Mouse (Mus musculus): ENCODE measurements at regions not wholly inside any gene's neighbourhood (a gene's known extent, or its start where the extent isn't known, plus 50 kb on each side); places are given as distances from the start of the nearest gene placed in this dataset.

GRCm38 (mm10) chr2:9422686-9423085 lies 458.4 kb upstream of the 4930412O13Rik start:
- Histone ChIP-seq H3K9ac (ENCODE audit: low read length) (no peak overlapping the region), H3K4me1 (ENCODE audit: control insufficient read depth, insufficient read depth, low read length) (no peaks in the 10 kb centered on the region), H3K4me3 (ENCODE audit: low read depth, low read length) (no peak overlapping the region), H3K27ac (ENCODE audit: low read depth, low read length) (no peak overlapping the region), H3K4me2 (ENCODE audit: low read length) (no peak overlapping the region), H3K27me3 (replicated peaks; ENCODE audit: control insufficient read depth, insufficient read depth, low read length) (no peaks in the 10 kb centered on the region), H3K9me3 (replicated peaks; ENCODE audit: control insufficient read depth, low read length) (no peaks in the 10 kb centered on the region), H3K36me3 (ENCODE audit: control insufficient read depth, insufficient read depth, low read length) (no peaks in the 10 kb centered on the region)
- ATAC-seq (no peak), DNase-seq (ENCODE audit: low spot score) (no peak)
- WGBS = 83% methylated on average over 8 of the region's 8 CpGs

GRCm38 (mm10) chr2:9423534-9423933 lies 457.5 kb upstream of the 4930412O13Rik start:
- Histone ChIP-seq H3K27ac (ENCODE audit: low read depth, low read length) (no peak overlapping the region), H3K27me3 (replicated peaks; ENCODE audit: control insufficient read depth, insufficient read depth, low read length) (no peaks in the 10 kb centered on the region), H3K4me3 (ENCODE audit: low read depth, low read length) (no peak overlapping the region), H3K9me3 (replicated peaks; ENCODE audit: control insufficient read depth, low read length) (no peaks in the 10 kb centered on the region), H3K4me1 (ENCODE audit: control insufficient read depth, insufficient read depth, low read length) (no peaks in the 10 kb centered on the region), H3K9ac (ENCODE audit: low read length) (no peak overlapping the region), H3K36me3 (ENCODE audit: control insufficient read depth, insufficient read depth, low read length) (no peaks in the 10 kb centered on the region), H3K4me2 (ENCODE audit: low read length) (no peak overlapping the region)
- 10% methylated on average over 7 of the region's 7 CpGs for WGBS
- ATAC-seq = no peak
- DNase-seq (ENCODE audit: low spot score) = no peak

- H3K9me3 ChIP-seq (replicated peaks; ENCODE audit: control insufficient read depth, low read length) = no peaks in the 10 kb centered on the region
- H3K4me3 ChIP-seq (ENCODE audit: low read depth, low read length) = no peak overlapping the region
- no peaks in the 10 kb centered on the region for H3K36me3 ChIP-seq (ENCODE audit: control insufficient read depth, insufficient read depth, low read length)
- no peaks in the 10 kb centered on the region for H3K4me1 ChIP-seq (ENCODE audit: control insufficient read depth, insufficient read depth, low read length)
- no peaks in the 10 kb centered on the region for H3K27me3 ChIP-seq (replicated peaks; ENCODE audit: control insufficient read depth, insufficient read depth, low read length)
- ATAC-seq (0 out of 2 replicates have a peak, but pooled peaks have one; percentile 40), DNase-seq (ENCODE audit: low spot score) (peak; percentile 19)
- no peak overlapping the region for H3K9ac ChIP-seq (ENCODE audit: low read length)
- no peak overlapping the region for H3K27ac ChIP-seq (ENCODE audit: low read depth, low read length)
- no peak overlapping the region for H3K4me2 ChIP-seq (ENCODE audit: low read length)
- 30% methylated on average over 17 of the region's 17 CpGs for WGBS
Measured at GRCm38 (mm10) chr2:9433110-9433940, 447.7 kb upstream of the 4930412O13Rik start.

- WGBS = 68% methylated on average over 9 of the region's 9 CpGs
- Histone ChIP-seq H3K27me3 (replicated peaks; ENCODE audit: control insufficient read depth, insufficient read depth, low read length) (no peaks in the 10 kb centered on the region), H3K9me3 (replicated peaks; ENCODE audit: control insufficient read depth, low read length) (no peaks in the 10 kb centered on the region), H3K4me1 (ENCODE audit: control insufficient read depth, insufficient read depth, low read length) (no peaks in the 10 kb centered on the region), H3K36me3 (ENCODE audit: control insufficient read depth, insufficient read depth, low read length) (no peaks in the 10 kb centered on the region), H3K27ac (ENCODE audit: low read depth, low read length) (no peak overlapping the region), H3K9ac (ENCODE audit: low read length) (no peak overlapping the region), H3K4me2 (ENCODE audit: low read length) (no peak overlapping the region), H3K4me3 (ENCODE audit: low read depth, low read length) (no peak overlapping the region)
- DNase-seq (ENCODE audit: low spot score) (peak; percentile 17), ATAC-seq (no peak)
Measured at GRCm38 (mm10) chr2:9435155-9435872, 445.7 kb upstream of the 4930412O13Rik start.

GRCm38 (mm10) chr2:9443103-9443502 lies 437.9 kb upstream of the 4930412O13Rik start:
- DNase-seq (ENCODE audit: low spot score) (no peak), ATAC-seq (no peak)
- no peak overlapping the region for H3K9ac ChIP-seq (ENCODE audit: low read length)
- no peaks in the 10 kb centered on the region for H3K27me3 ChIP-seq (replicated peaks; ENCODE audit: control insufficient read depth, insufficient read depth, low read length)
- H3K36me3 ChIP-seq (ENCODE audit: control insufficient read depth, insufficient read depth, low read length) = no peaks in the 10 kb centered on the region
- no peaks in the 10 kb centered on the region for H3K4me1 ChIP-seq (ENCODE audit: control insufficient read depth, insufficient read depth, low read length)
- no peaks in the 10 kb centered on the region for H3K9me3 ChIP-seq (replicated peaks; ENCODE audit: control insufficient read depth, low read length)
- H3K27ac ChIP-seq (ENCODE audit: low read depth, low read length) = no peak overlapping the region
- H3K4me3 ChIP-seq (ENCODE audit: low read depth, low read length) = no peak overlapping the region
- H3K4me2 ChIP-seq (ENCODE audit: low read length) = no peak overlapping the region

- Histone ChIP-seq H3K4me1 (ENCODE audit: control insufficient read depth, insufficient read depth, low read length) (no peaks in the 10 kb centered on the region), H3K27ac (ENCODE audit: low read depth, low read length) (no peak overlapping the region), H3K4me2 (ENCODE audit: low read length) (no peak overlapping the region), H3K9ac (ENCODE audit: low read length) (no peak overlapping the region), H3K27me3 (replicated peaks; ENCODE audit: control insufficient read depth, insufficient read depth, low read length) (no peaks in the 10 kb centered on the region), H3K36me3 (ENCODE audit: control insufficient read depth, insufficient read depth, low read length) (no peaks in the 10 kb centered on the region), H3K9me3 (replicated peaks; ENCODE audit: control insufficient read depth, low read length) (no peaks in the 10 kb centered on the region), H3K4me3 (ENCODE audit: low read depth, low read length) (no peak overlapping the region)
- WGBS = 84% methylated on average over 1 of the region's 1 CpGs
- no peak for ATAC-seq
- DNase-seq (ENCODE audit: low spot score) = no peak
Measured at GRCm38 (mm10) chr2:9445826-9446225, 435.2 kb upstream of the 4930412O13Rik start.

- no peaks in the 10 kb centered on the region for H3K4me1 ChIP-seq (ENCODE audit: control insufficient read depth, insufficient read depth, low read length)
- ATAC-seq = no peak
- no peak overlapping the region for H3K4me3 ChIP-seq (ENCODE audit: low read depth, low read length)
- H3K27me3 ChIP-seq (replicated peaks; ENCODE audit: control insufficient read depth, insufficient read depth, low read length) = no peaks in the 10 kb centered on the region
- no peak overlapping the region for H3K9ac ChIP-seq (ENCODE audit: low read length)
- H3K4me2 ChIP-seq (ENCODE audit: low read length) = no peak overlapping the region
- H3K36me3 ChIP-seq (ENCODE audit: control insufficient read depth, insufficient read depth, low read length) = no peaks in the 10 kb centered on the region
- H3K9me3 ChIP-seq (replicated peaks; ENCODE audit: control insufficient read depth, low read length) = no peaks in the 10 kb centered on the region
- no peak for DNase-seq (ENCODE audit: low spot score)
- 71% methylated on average over 4 of the region's 4 CpGs for WGBS
- no peak overlapping the region for H3K27ac ChIP-seq (ENCODE audit: low read depth, low read length)
Measured at GRCm38 (mm10) chr2:9464413-9464812, 416.6 kb upstream of the 4930412O13Rik start.

- Histone ChIP-seq H3K27ac (ENCODE audit: low read depth, low read length) (no peak overlapping the region), H3K4me2 (ENCODE audit: low read length) (no peak overlapping the region)
- DNase-seq (ENCODE audit: low spot score) = peak; percentile 3
Measured at GRCm38 (mm10) chr2:9464818-9465217, 416.2 kb upstream of the 4930412O13Rik start.

GRCm38 (mm10) chr2:9467573-9467972 lies 413.5 kb upstream of the 4930412O13Rik start:
- Histone ChIP-seq H3K4me3 (ENCODE audit: low read depth, low read length) (no peak overlapping the region), H3K27me3 (replicated peaks; ENCODE audit: control insufficient read depth, insufficient read depth, low read length) (no peaks in the 10 kb centered on the region), H3K9ac (ENCODE audit: low read length) (no peak overlapping the region), H3K9me3 (replicated peaks; ENCODE audit: control insufficient read depth, low read length) (no peaks in the 10 kb centered on the region), H3K4me2 (ENCODE audit: low read length) (no peak overlapping the region), H3K4me1 (ENCODE audit: control insufficient read depth, insufficient read depth, low read length) (no peaks in the 10 kb centered on the region), H3K36me3 (ENCODE audit: control insufficient read depth, insufficient read depth, low read length) (no peaks in the 10 kb centered on the region), H3K27ac (ENCODE audit: low read depth, low read length) (no peak overlapping the region)
- 92% methylated on average over 2 of the region's 2 CpGs for WGBS
- no peak for DNase-seq (ENCODE audit: low spot score)
- no peak for ATAC-seq

More at GRCm38 (mm10) chr2:9464818-9465217, 416.2 kb upstream of the 4930412O13Rik start:
- peak; percentile 50; the same call in 1 of the 2 replicates for ATAC-seq
- WGBS = 66% methylated on average over 5 of the region's 5 CpGs
- no peaks in the 10 kb centered on the region for H3K36me3 ChIP-seq (ENCODE audit: control insufficient read depth, insufficient read depth, low read length)
- peak overlapping the region; percentile 35; the same call in 1 of the 2 replicates for H3K9ac ChIP-seq (ENCODE audit: low read length)
- H3K27me3 ChIP-seq (replicated peaks; ENCODE audit: control insufficient read depth, insufficient read depth, low read length) = no peaks in the 10 kb centered on the region
- H3K4me1 ChIP-seq (ENCODE audit: control insufficient read depth, insufficient read depth, low read length) = no peaks in the 10 kb centered on the region
- H3K9me3 ChIP-seq (replicated peaks; ENCODE audit: control insufficient read depth, low read length) = no peaks in the 10 kb centered on the region
- no peak overlapping the region for H3K4me3 ChIP-seq (ENCODE audit: low read depth, low read length)
